16 mouse cellular contexts compared by ENCODE assay signal in the genomic region with DNA sequence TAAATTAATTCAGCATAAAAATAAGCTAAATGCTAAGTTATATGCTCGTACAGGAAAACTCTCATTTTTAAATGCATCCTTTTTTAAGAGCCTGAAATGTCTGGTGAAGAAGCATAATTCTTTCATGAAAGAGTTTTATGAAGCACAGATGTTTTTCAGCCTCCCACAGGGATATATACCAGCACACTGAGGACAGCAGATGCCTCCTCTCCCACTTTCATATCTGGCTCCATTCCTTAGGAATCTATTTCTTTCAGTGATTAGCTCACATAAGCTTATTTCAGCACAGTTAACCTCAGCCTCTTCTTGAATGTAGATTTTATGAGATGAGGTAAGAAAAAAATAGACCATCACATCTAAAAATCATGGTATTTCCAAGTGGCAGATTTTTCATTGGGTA.
"Had no signal": no experiment of that assay in that cellular context is flagged by ENCODE, and none has a peak within 500 bp of the region (broad histone marks: within the 10 kb centered on the region; RNA-seq: fewer than 3 reads in every experiment).

No protein-coding gene starts in this region.

- H3K9ac ChIP-seq: liver, embryonic 13.5 days; liver, postnatal 0 days; lung, embryonic 15.5 days; midbrain, embryonic 15.5 days; neural tube, embryonic 13.5 days; stomach, embryonic 15.5 days had no signal

- DNase-seq: kidney, adult 8-10 months; kidney, postnatal 25 days; liver; liver, embryonic 13.5 days; liver, postnatal 0 days; lung, postnatal 14 days; thymus, postnatal 36 days had no signal

- H3K27ac ChIP-seq: liver, embryonic 13.5 days; lung, embryonic 15.5 days; macrophage; midbrain, embryonic 15.5 days; neural tube, embryonic 13.5 days; stomach, embryonic 15.5 days had no signal

- H3K4me2 ChIP-seq: liver, embryonic 13.5 days; lung, embryonic 15.5 days; midbrain, embryonic 11.5 days; midbrain, embryonic 15.5 days; neural tube, embryonic 13.5 days; stomach, embryonic 15.5 days had no signal

- H3K36me3 ChIP-seq: liver, embryonic 13.5 days; lung, embryonic 15.5 days; midbrain, embryonic 15.5 days; neural tube, embryonic 13.5 days; stomach, embryonic 15.5 days had no signal

- H3K4me1 ChIP-seq: liver, embryonic 13.5 days; lung, embryonic 15.5 days; megakaryocyte, embryonic 14.5 days; midbrain, embryonic 15.5 days; neural tube, embryonic 13.5 days; stomach, embryonic 15.5 days had no signal

- ATAC-seq: inflammation-experienced regulatory T-cells, adult 6 months; intestine, postnatal 0 days; liver, postnatal 0 days; midbrain, embryonic 15.5 days had no signal

- H3K4me3 ChIP-seq: liver, embryonic 13.5 days; lung, embryonic 15.5 days; megakaryocyte, embryonic 14.5 days; midbrain, embryonic 15.5 days; neural tube, embryonic 13.5 days; stomach, embryonic 15.5 days had no signal

- H3K27me3 ChIP-seq: liver, embryonic 13.5 days; lung, embryonic 15.5 days; megakaryocyte, embryonic 14.5 days; midbrain, embryonic 15.5 days; neural tube, embryonic 13.5 days; stomach, embryonic 15.5 days had no signal

- H3K9me3 ChIP-seq: liver, embryonic 13.5 days; lung, embryonic 15.5 days; megakaryocyte, embryonic 14.5 days; midbrain, embryonic 15.5 days; neural tube, embryonic 13.5 days; stomach, embryonic 15.5 days had no signal
